Mouse (Mus musculus): ENCODE data around the gene Plin5.

- TF ChIP-seq GATA1 (IDR thresholded peaks at IDR 0.05; ENCODE audit: borderline replicate concordance, low read length), result no peak
- TF ChIP-seq FLI1 (IDR thresholded peaks at IDR 0.05; ENCODE audit: low read length), result no peak
These were observed 22.6 kb upstream of the Plin5 start, which contains the start of gene Sema6b for GRCm38 (mm10) chr17:56139858-56140595.
